Mouse (Mus musculus) spleen, embryonic (tissue): ENCODE measurements around the gene Fam76a.
"Not testable (repeated sequence)": the region's sequence is repeated elsewhere in the genome, so short reads cannot be mapped to it uniquely, and the experiment has no call there.

Experiments used
- CTCF ChIA-PET: fragments of 350-600 bp; sonication (Branson Sonifier 250); formaldehyde crosslinking; loops from one replicate; lab custom pipeline; 2022; lab: Charles Lee

The Fam76a gene

DNA sequence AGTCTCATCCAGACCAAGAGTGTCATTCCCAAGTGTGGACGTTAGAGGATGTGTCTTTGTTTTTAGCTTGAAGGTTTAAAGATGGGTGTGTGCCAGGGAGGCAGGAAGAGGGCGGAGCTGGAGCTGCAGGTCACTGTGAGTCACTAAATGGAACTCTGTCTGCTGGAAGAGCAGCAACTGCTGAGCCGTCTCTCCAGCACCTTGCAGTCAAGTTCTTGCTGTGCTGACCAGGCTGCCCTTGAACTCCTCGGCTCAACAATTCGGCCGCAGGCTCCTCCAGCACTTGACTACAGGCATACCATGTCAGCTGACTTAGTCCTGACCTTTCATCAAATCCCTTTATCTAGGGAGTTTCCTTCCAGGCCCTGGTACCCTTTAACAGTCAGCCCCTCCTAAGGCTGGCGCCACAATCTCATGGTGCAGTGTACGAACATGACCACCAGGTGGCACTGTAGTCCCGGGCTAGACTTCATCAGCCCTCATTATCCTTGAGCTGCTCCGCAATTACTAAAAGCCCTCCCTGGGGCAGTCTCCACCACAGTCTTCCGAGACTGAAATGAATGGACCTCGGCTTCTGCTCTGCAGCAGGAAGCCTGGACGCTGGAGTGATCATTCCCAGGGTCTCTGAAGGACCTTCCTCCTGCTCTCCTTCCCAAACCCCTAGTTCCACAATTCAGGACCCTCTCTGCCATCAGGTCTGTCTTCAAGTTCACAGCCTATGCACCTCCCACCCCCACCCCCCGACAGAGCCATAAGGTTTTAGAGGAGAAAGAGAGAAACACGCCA, 23.1 kb upstream of the Fam76a start:
- CTCF ChIA-PET: interaction anchor here (0.6 to 3.2 kb wide), 11 partner anchors 13 to 255 kb away, joined by 3 to 24 read pairs (median 5); no protein-coding TSS in a partner anchor

DNA sequence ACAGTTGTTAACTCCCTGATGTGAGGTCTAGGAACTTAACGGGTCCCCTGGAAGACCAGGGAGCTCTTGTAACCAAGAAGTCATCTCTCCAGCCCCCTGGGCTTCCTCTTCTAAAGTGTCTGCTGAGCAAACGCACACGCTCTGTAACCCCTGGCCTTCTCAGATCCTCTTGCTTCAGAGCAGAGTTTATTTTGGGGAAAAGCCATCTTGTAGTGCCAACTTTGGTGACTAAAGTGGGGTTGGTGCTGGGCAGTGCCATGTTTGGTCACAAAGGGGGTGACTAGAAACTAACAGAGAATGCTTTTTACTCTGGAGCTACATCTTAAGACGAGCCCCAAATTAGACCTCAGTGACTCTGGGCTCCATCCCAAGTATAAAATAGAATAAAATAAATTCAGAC, 22.4 kb upstream of the Fam76a start:
- CTCF ChIA-PET: interaction anchor here (0.7 to 3.2 kb wide), 5 partner anchors 28 to 255 kb away, joined by 3 to 24 read pairs (median 4); no protein-coding TSS in a partner anchor

DNA sequence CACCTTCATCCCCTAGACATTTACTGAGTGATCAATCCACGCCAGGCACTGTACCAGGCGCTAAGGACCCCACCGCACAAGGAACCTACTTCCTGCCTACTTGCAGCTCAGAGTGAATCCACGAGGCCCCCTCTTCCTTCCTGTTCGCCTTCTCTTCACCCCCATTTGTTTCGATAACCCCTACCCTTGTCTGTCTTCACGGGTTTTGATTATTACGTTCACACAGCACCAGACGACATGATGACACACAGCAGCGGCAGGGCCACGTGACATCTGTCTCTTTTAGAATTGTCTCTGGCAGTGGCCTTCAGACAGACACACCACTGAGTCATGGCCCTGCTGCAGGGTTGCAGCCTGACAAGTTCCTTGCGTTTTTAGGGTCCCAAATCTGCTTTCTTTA, 21.7 kb upstream of the Fam76a start:
- CTCF ChIA-PET: interaction anchor here (0.7 to 3.2 kb wide), 5 partner anchors 28 to 256 kb away, joined by 3 to 24 read pairs (median 4); no protein-coding TSS in a partner anchor

DNA sequence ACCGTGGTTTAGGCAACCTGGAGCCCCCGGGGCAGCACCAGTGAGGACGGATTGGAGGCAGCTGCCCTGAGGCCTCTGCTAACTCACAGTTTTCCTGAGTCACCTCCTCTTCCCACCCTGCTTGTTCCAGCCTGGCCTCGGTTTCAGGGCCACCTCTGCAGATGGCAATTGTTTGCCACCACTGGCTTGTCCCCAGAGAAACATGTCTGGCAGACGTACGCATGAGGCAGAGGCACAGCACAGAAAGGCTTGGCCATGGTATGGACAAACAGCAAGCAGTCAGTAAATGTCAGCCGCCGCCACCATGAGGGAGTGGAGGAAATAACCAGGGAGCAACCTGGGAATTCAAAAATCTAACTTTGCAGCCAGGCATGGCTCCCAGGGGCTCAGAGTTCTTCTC, 20.7 kb upstream of the Fam76a start:
- CTCF ChIA-PET: no interaction called here

DNA sequence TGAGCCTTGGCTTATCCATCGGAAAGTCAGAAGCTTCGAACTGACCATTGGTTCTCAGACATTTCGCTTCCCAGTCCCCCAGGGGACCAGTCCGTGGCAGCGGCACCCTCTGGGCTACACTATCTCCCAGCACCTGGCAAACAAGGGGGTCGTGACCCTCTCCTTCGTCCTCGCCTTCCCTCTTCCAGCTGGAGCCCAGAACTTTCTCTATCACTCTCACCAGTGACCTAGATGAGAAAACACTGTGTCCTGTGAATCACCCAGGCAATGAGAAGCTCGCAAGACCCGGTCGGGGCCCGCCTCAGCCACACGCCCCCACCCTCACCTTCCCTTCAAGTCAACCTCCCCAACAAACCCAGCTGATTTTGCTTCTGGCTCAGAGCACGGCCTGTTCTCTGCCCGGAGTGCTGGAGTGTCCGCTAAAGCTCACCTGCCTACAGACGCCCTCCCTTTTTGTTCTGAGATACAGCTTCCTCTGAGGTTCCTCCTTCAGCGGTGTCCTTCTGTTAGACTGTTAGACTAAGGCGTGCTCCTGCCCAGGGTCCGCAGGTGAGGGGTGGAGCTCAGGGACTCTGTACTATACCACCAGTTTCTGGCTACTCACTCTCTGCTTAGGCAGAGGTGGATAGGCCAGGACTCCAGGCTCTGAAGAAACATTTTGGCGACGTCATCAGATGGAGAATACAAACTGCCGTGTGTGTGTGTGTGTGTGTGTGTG, 18.8 kb upstream of the Fam76a start:
- CTCF ChIA-PET: no interaction called here

DNA sequence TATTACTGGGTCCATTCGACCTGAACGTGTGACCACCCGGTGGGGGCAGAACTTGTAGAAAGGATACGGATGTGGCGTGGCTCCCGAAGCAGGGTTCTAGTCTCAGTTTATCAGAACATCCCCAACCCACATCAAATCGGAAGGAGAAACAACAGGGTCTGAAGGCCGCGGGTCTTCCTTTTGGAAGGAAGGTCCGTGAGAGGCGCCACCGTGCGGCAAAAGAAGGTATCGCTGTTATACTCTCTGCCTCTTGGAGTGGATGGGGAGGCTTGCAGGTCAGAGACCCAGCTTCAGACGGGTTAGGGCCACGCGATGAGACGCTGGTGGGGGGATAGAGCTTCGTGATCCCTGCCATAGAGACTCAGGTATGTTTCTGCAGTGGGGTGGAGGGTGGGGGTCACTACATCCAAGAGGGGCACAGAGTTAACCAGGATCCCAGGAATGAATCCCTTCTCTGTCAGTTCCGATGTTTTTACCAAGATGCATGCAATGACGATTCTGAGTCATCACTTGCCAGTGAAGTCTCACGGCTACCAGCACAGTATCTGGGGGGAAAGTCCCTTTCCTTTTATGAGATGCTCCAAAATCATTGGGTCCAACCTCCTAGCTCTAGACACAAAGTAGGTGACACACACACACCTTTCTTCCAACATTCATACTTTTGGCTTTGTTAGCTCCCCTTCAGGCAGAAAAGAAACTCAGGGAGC, 17.2 kb upstream of the Fam76a start:
- CTCF ChIA-PET: interaction anchor here (0.9 kb wide), 1 partner anchor 738 kb away, joined by 3 read pairs; no protein-coding TSS in a partner anchor

DNA sequence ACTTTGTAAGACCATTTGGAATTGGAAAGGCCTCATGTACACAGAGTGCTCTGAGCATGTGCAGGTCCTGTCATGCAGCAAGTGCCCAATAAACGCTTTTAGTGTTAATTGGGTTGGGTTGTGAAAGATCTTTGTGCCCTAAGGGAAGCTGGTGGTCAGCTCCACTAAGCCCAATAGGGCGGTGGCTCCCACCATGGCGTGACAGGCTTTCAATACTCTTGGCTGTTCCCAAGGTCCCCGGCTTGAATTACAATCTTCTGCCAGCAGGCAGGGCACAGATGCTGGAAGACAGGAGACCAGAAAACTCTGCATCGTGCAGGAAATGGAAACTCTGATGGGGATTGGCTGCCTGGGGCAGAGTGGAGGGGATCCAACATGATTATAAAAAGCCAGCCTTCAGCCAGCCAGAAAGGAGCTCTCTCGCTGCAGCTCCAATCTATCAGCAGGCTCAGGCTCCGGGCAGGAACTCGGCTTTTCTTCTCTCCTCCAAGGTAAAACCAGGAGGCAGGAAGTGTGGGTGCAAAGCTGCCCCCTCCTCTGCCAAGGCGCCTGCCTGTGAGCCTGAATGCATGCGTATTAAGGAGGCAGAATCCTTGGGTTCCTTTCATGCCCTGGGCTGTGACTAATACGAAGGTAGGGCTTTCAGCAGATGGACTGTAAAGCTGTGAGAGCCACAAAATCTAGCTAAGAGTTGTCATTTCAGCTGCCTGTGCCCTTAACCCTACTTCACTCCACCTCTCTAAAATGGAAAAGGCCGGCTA, 16.0 kb upstream of the Fam76a start:
- CTCF ChIA-PET: no interaction called here

DNA sequence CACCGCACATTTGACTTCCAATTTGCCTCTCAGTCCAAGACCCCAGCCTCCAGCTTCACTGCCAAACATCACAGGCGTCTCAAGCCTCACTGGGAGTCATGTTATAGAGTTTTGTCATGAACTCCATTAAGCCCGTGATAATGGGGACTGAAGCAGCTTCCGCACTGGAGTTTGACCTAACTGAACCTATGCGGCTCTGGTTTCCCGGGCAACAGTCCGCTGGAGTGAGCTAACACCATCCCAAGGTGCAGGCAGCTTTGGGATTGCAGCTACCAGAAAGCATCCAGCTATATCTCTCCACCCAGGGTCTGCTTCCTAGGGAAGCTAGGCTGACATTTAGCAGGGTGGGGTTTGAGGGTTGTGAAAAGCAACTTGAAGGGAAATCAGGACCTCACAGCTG, 12.3 kb upstream of the Fam76a start:
- CTCF ChIA-PET: interaction anchor here (0.6 kb wide), 1 partner anchor 309 kb away, joined by 5 read pairs; no protein-coding TSS in a partner anchor

DNA sequence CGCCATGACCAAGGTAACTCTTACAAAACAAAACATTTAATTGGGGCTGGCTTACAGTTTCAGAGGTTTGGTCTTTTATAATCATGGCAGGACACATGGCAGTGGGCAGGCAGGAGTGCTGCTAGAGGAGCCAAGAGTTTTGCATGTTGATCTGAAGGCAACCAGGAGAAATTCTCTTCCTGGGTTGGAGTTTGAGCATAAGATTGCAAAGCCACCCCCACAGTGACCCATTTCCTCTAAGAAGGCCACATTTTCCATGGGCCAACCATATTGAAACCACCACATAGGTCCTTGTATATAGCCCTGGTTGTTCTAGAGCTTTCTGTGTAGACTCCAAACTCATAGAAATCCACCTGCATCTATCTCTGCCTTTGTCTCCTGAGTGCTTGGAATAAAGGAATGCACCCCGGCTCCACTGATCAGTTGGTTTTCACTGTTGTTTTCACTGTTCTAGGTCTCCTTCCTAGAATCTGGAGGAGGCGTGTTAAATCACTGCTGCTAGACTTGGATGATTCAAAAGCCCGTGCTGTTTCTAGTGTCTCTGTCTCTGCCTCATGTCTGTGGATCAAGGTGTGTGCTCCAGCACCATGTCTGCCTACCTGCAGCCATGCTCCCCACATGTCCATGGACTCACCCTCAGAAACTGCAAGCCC, 10.5 kb upstream of the Fam76a start:
- CTCF ChIA-PET: interaction anchor here (0.7 kb wide), 1 partner anchor 397 kb away, joined by 6 read pairs; no protein-coding TSS in a partner anchor

DNA sequence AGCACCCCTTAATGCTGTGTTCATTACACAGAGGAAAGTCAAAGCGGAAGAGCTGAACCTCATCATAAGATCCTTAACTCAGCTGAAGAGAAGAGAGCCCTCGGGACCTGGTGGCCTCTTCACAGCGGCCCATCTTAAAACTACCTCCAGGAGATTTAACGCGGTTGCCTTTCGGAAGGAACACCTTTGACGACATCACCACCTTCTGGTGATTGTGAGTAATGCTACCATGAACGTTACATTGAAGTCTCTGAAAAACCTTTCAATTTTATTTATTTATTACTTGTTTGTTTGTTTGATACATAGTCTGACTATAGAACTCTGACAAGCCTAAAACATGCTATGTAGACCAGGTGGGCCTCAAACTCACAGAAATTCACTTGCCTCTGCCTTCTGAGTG, 8.4 kb upstream of the Fam76a start:
- CTCF ChIA-PET: no interaction called here

DNA sequence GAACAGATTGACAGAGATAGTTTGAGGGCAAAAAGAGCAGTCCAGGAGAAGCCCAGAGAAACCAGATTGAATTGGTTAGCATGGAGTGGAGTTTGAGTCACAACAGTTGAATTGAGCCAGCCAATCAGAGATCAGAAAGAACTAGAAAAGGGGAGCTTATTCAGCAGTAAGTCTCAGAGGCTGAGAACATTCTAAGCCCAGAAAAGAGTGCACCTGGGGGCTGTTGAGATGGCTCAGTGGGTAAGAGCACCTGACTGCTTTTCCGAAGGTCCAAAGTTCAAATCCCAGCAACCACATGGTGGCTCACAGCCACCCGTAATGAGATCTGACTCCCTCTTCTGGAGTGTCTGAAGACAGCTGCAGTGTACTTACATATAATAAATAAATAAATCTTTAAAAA, 4.2 kb upstream of the Fam76a start:
- CTCF ChIA-PET: interaction anchor here (0.7 kb wide), 1 partner anchor 55 kb away, joined by 6 read pairs; no protein-coding TSS in a partner anchor

DNA sequence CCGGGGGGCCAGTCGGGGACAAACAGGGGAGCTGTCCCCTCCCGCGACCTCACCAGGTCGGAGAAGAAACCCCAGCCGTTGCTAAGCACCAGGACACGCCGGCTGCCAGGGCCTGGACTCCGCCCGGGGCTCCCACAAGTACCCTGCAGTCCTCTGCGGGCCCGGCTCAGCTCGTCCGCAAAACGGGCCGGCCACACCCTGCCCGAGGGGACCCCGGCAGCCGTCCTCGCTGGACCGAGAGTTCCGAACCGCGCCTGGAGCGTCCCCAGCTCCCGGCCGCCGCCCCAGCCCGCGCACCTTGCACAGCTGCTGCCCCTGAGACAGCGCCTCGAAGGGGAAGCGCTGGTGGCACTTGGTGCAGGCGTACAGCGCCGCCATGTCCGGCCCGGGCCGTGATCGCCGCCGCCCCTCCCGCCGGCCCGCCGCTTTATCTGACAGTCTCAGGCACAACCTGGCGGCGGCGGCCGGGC, 262 bp downstream of the Fam76a start:
- CTCF ChIA-PET: no interaction called here

DNA sequence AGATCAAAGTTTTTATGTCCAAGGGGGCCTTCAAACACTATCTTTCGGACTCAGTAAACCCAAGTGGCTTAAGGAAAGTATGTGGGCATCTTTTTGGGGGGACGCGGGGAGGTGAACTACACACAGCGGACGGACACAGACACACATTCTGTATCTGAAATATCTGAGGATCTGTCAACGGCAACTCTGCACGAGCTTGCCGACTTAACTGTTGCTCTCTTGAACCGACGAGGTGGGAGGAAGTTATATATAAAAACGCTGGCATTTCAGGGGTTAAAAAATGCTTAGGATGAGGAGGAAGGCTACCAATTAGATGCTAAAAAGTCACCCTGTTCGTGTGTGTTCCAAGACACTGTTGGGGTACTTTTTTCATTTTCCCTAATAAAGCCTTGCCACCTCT, 870 bp downstream of the Fam76a start:
- CTCF ChIA-PET: interaction anchor here (0.6 kb wide), 1 partner anchor 375 kb away, joined by 4 read pairs; no protein-coding TSS in a partner anchor

DNA sequence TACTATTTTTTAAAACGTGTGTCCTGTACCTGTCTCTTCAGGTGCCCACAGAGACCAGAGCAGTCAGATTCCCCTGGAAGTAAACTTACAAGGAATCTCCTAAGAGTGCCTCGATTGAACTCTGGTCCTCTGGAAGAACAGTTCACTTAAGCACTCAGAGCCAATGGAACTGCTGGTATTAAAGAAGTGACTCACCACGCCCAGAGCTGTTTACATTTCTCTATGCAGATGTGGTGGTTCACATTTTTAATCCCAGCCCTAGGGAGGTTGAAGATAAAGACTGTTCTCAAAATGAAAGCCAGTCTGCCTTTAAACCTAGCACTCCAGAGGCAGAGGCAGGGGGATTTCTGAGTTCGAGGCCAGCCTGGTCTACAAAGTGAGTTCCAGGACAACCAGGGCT, 2.2 kb downstream of the Fam76a start:
- CTCF ChIA-PET: no interaction called here

DNA sequence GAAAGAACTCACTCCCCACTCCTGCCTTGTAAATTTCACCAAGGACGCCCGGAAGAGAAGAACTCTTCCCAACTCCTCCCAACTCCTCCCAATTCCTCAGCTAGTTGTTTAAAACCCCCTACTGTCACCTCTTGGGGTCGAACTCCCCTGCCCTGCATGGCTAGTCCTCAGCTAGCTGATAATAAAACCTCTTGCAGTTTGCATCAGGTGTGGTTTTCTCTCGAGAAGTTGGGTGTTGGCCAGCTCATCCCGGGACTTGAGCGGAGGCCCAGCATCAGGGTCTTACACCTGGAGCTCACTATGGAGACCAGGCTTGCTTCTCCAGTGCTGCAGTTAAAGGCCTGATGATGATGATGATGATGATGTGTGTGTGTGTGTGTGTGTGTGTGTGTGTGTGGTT, 3.9 kb downstream of the Fam76a start:
- CTCF ChIA-PET: not testable (repeated sequence)

DNA sequence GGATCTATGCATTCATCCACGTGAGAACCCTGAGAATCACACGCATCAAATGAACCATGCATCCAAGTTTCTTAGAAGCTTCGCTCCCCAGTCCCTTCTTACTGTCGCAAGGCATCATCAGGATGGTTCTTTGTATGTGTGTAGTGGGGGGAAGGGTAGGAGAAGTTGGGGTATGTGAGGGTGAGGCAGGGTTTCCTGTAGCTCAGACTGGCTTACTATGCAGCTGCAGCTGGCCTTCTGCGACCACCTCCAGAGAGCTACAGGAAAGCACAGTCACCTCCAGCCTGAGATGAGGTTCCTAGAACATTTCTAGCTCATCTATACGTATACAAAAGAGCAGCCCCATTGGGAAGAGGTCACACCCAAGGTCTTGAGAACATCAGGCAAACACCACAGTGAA, 10.2 kb downstream of the Fam76a start:
- CTCF ChIA-PET: no interaction called here

DNA sequence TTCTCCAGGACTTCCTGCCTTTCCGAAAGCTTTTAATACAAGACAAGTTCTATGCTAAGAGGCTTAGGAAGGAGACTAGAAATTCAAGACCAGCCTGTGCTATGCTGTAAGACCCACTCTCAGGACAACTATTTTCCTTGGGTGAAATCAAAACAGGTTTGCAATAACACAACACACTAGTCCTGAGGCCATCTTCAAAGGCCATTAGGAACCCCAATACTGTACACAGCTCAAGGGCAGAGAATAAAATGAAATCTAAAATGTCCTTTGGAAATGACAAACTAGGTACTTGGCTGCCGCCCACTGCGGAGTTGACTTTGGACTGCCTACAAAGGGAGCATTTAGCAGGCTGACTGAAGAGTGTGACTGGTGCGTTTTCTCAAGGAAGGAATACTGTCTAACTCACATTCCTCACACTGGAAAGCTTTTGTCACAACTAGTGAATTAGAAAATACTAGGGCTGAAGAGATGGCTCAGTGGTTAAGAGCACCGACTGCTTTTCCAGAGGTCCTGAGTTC, 16.5 kb downstream of the Fam76a start:
- CTCF ChIA-PET: no interaction called here

DNA sequence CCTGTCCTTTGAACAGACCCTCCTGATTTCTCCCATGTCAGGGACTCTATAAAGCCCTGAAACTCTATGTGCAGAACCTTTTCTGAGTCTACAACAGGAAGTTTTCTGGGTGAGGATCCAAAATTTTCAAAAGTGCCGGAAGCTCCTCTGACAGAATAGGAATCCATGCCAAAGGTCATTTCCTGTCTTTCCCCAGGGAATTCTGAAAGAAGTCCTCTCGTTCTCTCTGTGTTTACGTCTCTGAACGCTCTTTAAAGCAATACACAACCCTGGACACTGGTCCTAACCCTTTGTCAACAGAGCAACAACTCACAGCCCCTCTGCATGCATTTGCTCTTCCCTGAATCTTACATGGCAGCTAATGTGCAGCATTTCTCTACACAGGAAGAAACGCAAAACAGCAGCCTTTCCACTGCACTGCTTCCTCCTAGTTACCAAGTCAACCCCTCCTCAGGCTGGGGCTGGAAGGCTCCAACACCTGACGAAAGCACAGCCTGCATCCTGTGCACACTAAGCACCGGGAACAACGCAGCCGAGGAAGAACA, 17.5 kb downstream of the Fam76a start:
- CTCF ChIA-PET: interaction anchor here (0.5 kb wide), 1 partner anchor 107 kb away, joined by 5 read pairs; no protein-coding TSS in a partner anchor

DNA sequence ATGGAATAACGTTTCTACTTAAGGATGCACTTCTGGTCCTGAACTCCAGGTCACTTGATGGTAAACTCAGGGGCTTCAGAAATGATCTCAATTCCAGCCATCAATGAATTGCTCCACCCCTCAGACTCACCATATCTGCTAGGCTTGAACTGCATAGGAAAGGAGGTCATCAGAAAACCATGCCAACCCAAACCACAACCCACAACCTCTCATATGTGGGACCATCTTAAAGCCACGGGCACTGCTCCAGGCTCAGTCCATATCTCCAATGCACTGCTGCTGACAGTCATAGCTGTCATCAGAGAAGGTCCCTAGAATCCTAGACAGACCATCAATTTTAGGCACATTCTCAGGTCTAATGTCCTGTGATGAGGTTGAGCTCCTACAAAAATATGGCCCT, 18.3 kb downstream of the Fam76a start:
- CTCF ChIA-PET: interaction anchor here (0.5 to 0.6 kb wide), 2 partner anchors 106 to 331 kb away, joined by 5 to 26 read pairs; no protein-coding TSS in a partner anchor

DNA sequence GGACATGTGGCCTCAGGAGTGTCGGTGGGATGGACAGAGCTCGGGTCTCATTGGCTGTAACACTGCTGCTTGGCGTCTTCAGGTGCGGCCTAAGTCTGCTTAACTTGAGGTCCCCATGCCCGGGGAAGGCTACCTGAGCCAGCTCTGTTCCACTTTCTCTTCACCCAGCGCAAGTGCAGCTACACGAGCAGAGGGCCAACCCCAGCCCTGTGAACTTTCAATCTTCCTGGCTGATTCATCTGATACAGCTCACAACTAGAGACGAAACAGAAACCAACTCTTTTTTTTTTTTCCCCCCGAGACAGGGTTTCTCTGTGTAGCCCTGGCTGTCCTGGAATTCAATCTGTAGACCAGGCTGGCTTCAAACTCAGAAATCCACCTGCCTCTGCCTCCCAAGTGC, 24.2 kb downstream of the Fam76a start:
- CTCF ChIA-PET: no interaction called here
